Mouse (Mus musculus) heart, embryonic 12.5 days (tissue): ENCODE measurements around the gene Hist1h2ae. TPM values are rescaled to one million over a fixed set of nuclear protein-coding genes. Genes with fewer than 3 reads are reported as not detected.

Source experiments
- ATAC-seq: fragments of 200-750 bp; cut with Nextera tagmentation; 2 replicates; pipeline ENCODE4 v1.8.0; 2017; ENCODE audit warnings: moderate TSS enrichment, moderate library complexity; ENCODE audit not compliant: insufficient number of reproducible peaks, low FRiP score
- H3K27ac ChIP-seq: fragments of 300-500 bp; sonication (generic); 2 replicates; pipeline ENCODE4 v1.5.1; 2016; ENCODE audit warnings: mild to moderate bottlenecking, moderate library complexity; ENCODE audit not compliant: poor library complexity, severe bottlenecking
- H3K27me3 ChIP-seq: fragments of 300-500 bp; sonication (generic); replicated peaks from 2 replicates; pipeline ENCODE4 v1.6.1; 2016; ENCODE audit warnings: mild to moderate bottlenecking, moderate library complexity
- H3K36me3 ChIP-seq: fragments of 300-500 bp; sonication (generic); 2 replicates; pipeline ENCODE4 v1.6.1; 2016; ENCODE audit warnings: mild to moderate bottlenecking, moderate library complexity
- H3K4me1 ChIP-seq: fragments of 300-500 bp; sonication (generic); replicated peaks from 2 replicates; pipeline ENCODE4 v1.6.1; 2016; ENCODE audit warnings: mild to moderate bottlenecking
- H3K4me2 ChIP-seq: fragments of 300-500 bp; sonication (generic); 2 replicates; pipeline ENCODE4 v1.6.1; 2016; ENCODE audit warnings: mild to moderate bottlenecking, moderate library complexity
- H3K4me3 ChIP-seq: fragments of 300-500 bp; sonication (generic); 2 replicates; pipeline ENCODE4 v1.5.1; 2016; ENCODE audit warnings: mild to moderate bottlenecking
- H3K9ac ChIP-seq: fragments of 300-500 bp; sonication (generic); 2 replicates; pipeline ENCODE4 v1.6.1; 2016; ENCODE audit warnings: mild to moderate bottlenecking, moderate library complexity
- H3K9me3 ChIP-seq: fragments of 300-500 bp; sonication (generic); replicated peaks from 2 replicates; pipeline ENCODE4 v1.6.1; 2016; ENCODE audit warnings: mild to moderate bottlenecking, moderate library complexity
- WGBS: fragments of 180-500 bp; shearing (Covaris S2); methylation state at CpG from one replicate; pipeline ENCODE4 v1.1.7; 2016; 5-methylcytosine and 5-hydroxymethylcytosine counted together
- microRNA-seq: library from miRNA; unstranded; fragments of <30 nt; microRNA quantifications from one replicate; pipeline ENCODE4, GENCODE M21; 2017
- polyA plus RNA-seq: library from polyadenylated mRNA; unstranded; fragments of >200 nt; fragmentation: Nextera tagmentation; extraction: Ambion mirVana; gene quantifications from 2 replicates; pipeline ENCODE4 v1.2.1, GENCODE M21; 2016

The Hist1h2ae gene
- polyA plus RNA-seq, 1 experiment from 2014 or later: 40.3 TPM

DNA sequence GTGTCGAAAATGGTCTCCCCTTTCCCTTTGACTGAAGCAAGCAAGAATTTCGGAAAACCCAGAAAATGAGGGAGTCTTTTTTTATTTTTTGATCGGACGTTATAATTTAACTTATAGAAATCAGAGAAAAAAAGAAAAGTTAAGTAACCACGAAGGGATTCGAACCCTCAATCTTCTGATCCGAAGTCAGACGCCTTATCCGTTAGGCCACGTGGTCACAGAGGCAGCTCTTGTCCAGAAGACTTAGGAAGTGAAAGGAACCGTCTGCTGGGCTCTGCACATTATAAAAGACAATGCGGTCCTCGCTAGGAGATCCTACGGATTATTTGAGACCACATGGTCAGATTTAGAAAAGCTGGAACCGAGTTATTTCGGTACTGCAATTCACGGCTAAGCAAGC is 44.7 kb downstream of the Hist1h2ae start:
- H3K9ac ChIP-seq: peak overlapping the region; percentile 67
- H3K9me3 ChIP-seq: no peaks in the 10 kb centered on the region
- H3K4me1 ChIP-seq: peaks cover 15% of the 10 kb centered on the region
- under 1% methylated on average over 17 of the region's 17 CpGs for WGBS
- ATAC-seq: 0 out of 2 replicates have a peak, but pooled peaks have one; percentile 49
- peak overlapping the region; percentile 65 for H3K4me2 ChIP-seq
- no peaks in the 10 kb centered on the region for H3K27me3 ChIP-seq
- H3K4me3 ChIP-seq: peak overlapping the region; percentile 51
- H3K27ac ChIP-seq: no peak overlapping the region
- H3K36me3 ChIP-seq: no peaks in the 10 kb centered on the region

DNA sequence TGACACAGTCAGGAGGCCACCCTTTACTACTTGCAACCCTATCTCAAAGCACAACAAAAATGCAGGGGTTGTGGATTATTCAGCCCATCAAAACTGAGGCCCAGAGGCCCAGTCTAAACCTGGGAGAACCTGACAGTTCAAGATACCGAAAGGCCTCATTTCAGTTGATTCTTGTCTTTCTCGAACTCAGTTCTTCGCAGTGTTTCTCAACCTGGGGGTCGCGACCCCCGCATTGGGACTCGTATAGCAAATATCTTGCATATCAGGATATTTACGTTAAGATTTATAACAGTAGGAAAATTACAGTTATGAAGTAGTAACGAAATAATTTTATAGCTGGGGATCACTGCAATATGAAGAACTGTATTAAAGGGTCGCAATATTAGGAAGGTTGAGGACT is 45.1 kb downstream of the Hist1h2ae start:
- no peaks in the 10 kb centered on the region for H3K36me3 ChIP-seq
- peaks cover 15% of the 10 kb centered on the region for H3K4me1 ChIP-seq
- H3K4me3 ChIP-seq: peak overlapping the region; percentile 51
- no peak overlapping the region for H3K27ac ChIP-seq
- 1% methylated on average over 10 of the region's 10 CpGs for WGBS
- H3K9ac ChIP-seq: no peak overlapping the region
- H3K4me2 ChIP-seq: peak overlapping the region; percentile 65
- no peaks in the 10 kb centered on the region for H3K9me3 ChIP-seq
- H3K27me3 ChIP-seq: no peaks in the 10 kb centered on the region
- ATAC-seq: no peak

DNA sequence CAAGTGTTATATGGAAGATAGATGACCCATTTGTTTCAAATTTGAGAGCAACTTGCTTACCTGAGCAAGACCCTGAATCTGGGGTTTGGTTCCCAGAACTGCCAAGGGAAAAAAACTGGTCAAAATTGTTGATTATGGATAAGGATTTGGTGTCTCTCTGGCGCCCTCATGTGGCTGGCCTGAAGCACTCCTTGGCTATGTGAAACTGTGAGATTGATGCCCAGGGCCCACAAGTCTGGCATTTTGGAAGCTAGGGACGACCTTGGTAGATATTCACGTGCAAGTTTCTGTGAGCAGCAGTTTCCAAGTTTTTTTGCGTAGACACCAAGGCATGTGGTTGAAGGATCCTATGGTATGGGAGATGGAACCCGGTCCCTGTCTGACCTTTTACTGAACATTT is 46.4 kb downstream of the Hist1h2ae start:
- 9% methylated on average over 5 of the region's 5 CpGs for WGBS
- Histone ChIP-seq H3K4me2 (no peak overlapping the region), H3K9ac (no peak overlapping the region), H3K27ac (no peak overlapping the region), H3K36me3 (no peaks in the 10 kb centered on the region), H3K27me3 (no peaks in the 10 kb centered on the region), H3K4me1 (peaks cover 18% of the 10 kb centered on the region), H3K9me3 (no peaks in the 10 kb centered on the region), H3K4me3 (no peak overlapping the region)
- ATAC-seq: no peak

DNA sequence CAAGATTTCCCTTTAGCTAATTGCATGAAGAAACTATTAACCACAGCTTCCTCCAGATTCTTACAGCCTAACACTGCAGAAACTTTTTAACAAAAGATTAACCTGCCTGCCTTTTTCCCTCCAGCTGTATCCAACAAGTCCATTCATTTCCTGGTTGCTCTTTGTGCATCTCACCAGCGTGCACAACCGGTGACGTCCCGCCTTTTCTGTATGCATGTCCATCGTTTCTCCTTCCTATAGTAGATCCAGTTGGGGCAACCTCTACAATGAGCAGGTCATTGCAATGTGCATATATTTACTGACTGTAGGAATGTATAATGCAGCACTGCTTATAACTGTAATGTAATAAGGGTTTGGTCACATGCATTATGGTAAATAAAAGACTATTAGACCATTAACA is 47.0 kb downstream of the Hist1h2ae start:
- no peak for ATAC-seq
- Histone ChIP-seq H3K9ac (no peak overlapping the region), H3K27ac (no peak overlapping the region), H3K9me3 (no peaks in the 10 kb centered on the region), H3K4me1 (peaks cover 16% of the 10 kb centered on the region), H3K4me3 (no peak overlapping the region), H3K36me3 (no peaks in the 10 kb centered on the region), H3K4me2 (no peak overlapping the region), H3K27me3 (no peaks in the 10 kb centered on the region)
- 47% methylated on average over 5 of the region's 5 CpGs for WGBS

DNA sequence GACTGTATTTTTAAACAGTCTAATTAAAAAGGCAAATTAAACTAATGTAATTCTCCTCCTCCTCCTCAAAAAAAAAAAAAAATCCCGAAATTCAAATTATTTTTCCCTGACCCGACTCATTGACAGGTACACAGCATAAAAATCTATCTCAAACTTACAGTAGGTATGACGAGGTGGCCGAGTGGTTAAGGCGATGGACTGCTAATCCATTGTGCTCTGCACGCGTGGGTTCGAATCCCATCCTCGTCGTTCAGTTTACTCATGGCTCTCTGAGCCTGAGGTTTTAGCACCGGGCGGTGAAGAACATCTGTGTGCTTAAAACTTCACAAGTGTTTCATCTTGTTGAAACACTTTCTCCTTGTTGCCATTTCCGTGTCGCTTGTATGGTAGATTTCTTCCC is 49.3 kb downstream of the Hist1h2ae start:
- no peak overlapping the region for H3K9ac ChIP-seq
- H3K36me3 ChIP-seq: no peaks in the 10 kb centered on the region
- peak overlapping the region; percentile 48 for H3K4me2 ChIP-seq
- H3K27me3 ChIP-seq: no peaks in the 10 kb centered on the region
- H3K4me3 ChIP-seq: peak overlapping the region; percentile 12; the same call in 1 of the 2 replicates
- H3K9me3 ChIP-seq: no peaks in the 10 kb centered on the region
- peaks cover 9% of the 10 kb centered on the region for H3K4me1 ChIP-seq
- H3K27ac ChIP-seq: no peak overlapping the region
- ATAC-seq: 0 out of 2 replicates have a peak, but pooled peaks have one; percentile 44
- WGBS: 3% methylated on average over 14 of the region's 14 CpGs

Small RNAs within 50 kb of the gene (microRNA-seq; reads per million reads assigned to microRNA genes)
- gene Gm44297 (not detected), gene Gm44359 (not detected), gene Gm44394 (not detected)

Other genes starting within 250 kb of the Hist1h2ae start
- 43.0 and 46.7 TPM in 2 replicates for gene Zfp322a, start 202.0 kb downstream of the Hist1h2ae start, polyA plus RNA-seq
- gene Abt1, start 147.4 kb downstream of the Hist1h2ae start, polyA plus RNA-seq: 8.1 and 8.9 TPM in 2 replicates
- 2.6 and 2.9 TPM in 2 replicates for gene Btn1a1, start 105.3 kb downstream of the Hist1h2ae start, polyA plus RNA-seq
- gene Btn2a2, start 82.4 kb downstream of the Hist1h2ae start, polyA plus RNA-seq: 0.45 and 0.58 TPM in 2 replicates
- 4.4 and 5.2 TPM in 2 replicates for gene Hist1h4h, start 40.2 kb downstream of the Hist1h2ae start, polyA plus RNA-seq
- gene Hist1h2af, start 37.3 kb downstream of the Hist1h2ae start, polyA plus RNA-seq: 2.7 and 7.0 TPM in 2 replicates
- 3.9 and 4.0 TPM in 2 replicates for gene Hist1h3g, start 35.8 kb downstream of the Hist1h2ae start, polyA plus RNA-seq
- 0.26 and 0.28 TPM in 2 replicates for gene Hist1h2bh, start 27.8 kb downstream of the Hist1h2ae start, polyA plus RNA-seq
- 0.32 and 0.36 TPM in 2 replicates for gene Hist1h3f, start 27.2 kb downstream of the Hist1h2ae start, polyA plus RNA-seq
- 0.95 TPM in 1 of 2 replicates, not detected in the other for gene Hist1h4f, start 19.6 kb downstream of the Hist1h2ae start, polyA plus RNA-seq
- gene Hist1h1d, start 18.0 kb downstream of the Hist1h2ae start, polyA plus RNA-seq: 0.21 and 0.26 TPM in 2 replicates
- 1.7 and 2.1 TPM in 2 replicates for gene Hist1h3e, start 8.9 kb downstream of the Hist1h2ae start, polyA plus RNA-seq
- gene Hist1h2bg, start 176 bp upstream of the Hist1h2ae start, polyA plus RNA-seq: 4.5 and 4.8 TPM in 2 replicates
- gene Hist1h2bf, start 3.0 kb upstream of the Hist1h2ae start, polyA plus RNA-seq: 1.5 and 2.0 TPM in 2 replicates
- 1.1 and 2.3 TPM in 2 replicates for gene Hist1h2ad, start 3.2 kb upstream of the Hist1h2ae start, polyA plus RNA-seq
- gene Hist1h3d, start 4.5 kb upstream of the Hist1h2ae start, polyA plus RNA-seq: 1.4 and 1.6 TPM in 2 replicates
- 43.5 and 46.9 TPM in 2 replicates for gene Hist1h4d, start 10.4 kb upstream of the Hist1h2ae start, polyA plus RNA-seq
- gene Hist1h2be, start 49.9 kb upstream of the Hist1h2ae start, polyA plus RNA-seq: 1.2 and 2.0 TPM in 2 replicates
- gene Hist1h1e, start 51.3 kb upstream of the Hist1h2ae start, polyA plus RNA-seq: 10.6 and 11.6 TPM in 2 replicates
- gene Hist1h2ac, start 112.7 kb upstream of the Hist1h2ae start, polyA plus RNA-seq: 0.70 and 0.78 TPM in 2 replicates
- gene Hist1h2bc, start 113.0 kb upstream of the Hist1h2ae start, polyA plus RNA-seq: 43.6 and 49.5 TPM in 2 replicates
- not detected in 2 replicates for gene Hist1h1t, start 124.6 kb upstream of the Hist1h2ae start, polyA plus RNA-seq
- 2.7 and 3.5 TPM in 2 replicates for gene Hist1h4c, start 127.2 kb upstream of the Hist1h2ae start, polyA plus RNA-seq
- gene Hfe, start 139.6 kb upstream of the Hist1h2ae start, polyA plus RNA-seq: 10.5 and 13.2 TPM in 2 replicates
- gene Hist1h1c, start 167.6 kb upstream of the Hist1h2ae start, polyA plus RNA-seq: 36.5 and 41.9 TPM in 2 replicates
- 3.0 and 5.1 TPM in 2 replicates for gene Hist1h3c, start 174.4 kb upstream of the Hist1h2ae start, polyA plus RNA-seq
- gene Hist1h2bb, start 175.5 kb upstream of the Hist1h2ae start, polyA plus RNA-seq: 0.88 and 1.4 TPM in 2 replicates
- 16.7 and 20.9 TPM in 2 replicates for gene Hist1h2ab, start 179.9 kb upstream of the Hist1h2ae start, polyA plus RNA-seq
- gene Hist1h3b, start 181.0 kb upstream of the Hist1h2ae start, polyA plus RNA-seq: 3.4 and 3.5 TPM in 2 replicates
- gene Hist1h4b, start 185.8 kb upstream of the Hist1h2ae start, polyA plus RNA-seq: 2.1 and 2.3 TPM in 2 replicates
- not detected in 2 replicates for gene Hist1h4a, start 190.0 kb upstream of the Hist1h2ae start, polyA plus RNA-seq
- 1.7 and 3.5 TPM in 2 replicates for gene Hist1h3a, start 191.2 kb upstream of the Hist1h2ae start, polyA plus RNA-seq
- 0.54 and 1.4 TPM in 2 replicates for gene Hist1h1a, start 192.4 kb upstream of the Hist1h2ae start, polyA plus RNA-seq
- gene Trim38, start 198.7 kb upstream of the Hist1h2ae start, polyA plus RNA-seq: 0.13 TPM in 1 of 2 replicates, not detected in the other
- not detected in 2 replicates for gene Slc17a2, start 235.8 kb upstream of the Hist1h2ae start, polyA plus RNA-seq